Mouse (Mus musculus) cerebellum, postnatal 10 days (tissue): ENCODE data around the gene Rspry1.

ENCODE experiments used
- DNase-seq, 2 experiments: peaks; one replicate each; pipeline ENCODE4 v3.0.0; 2021; ENCODE audit warnings: mixed read lengths in 2 of 2

Rspry1 gene

GRCm38 (mm10) chr8:94694701-94695100 lies 93.0 kb downstream of the Rspry1 start:
- no peak for DNase-seq

GRCm38 (mm10) chr8:94695341-94695993 lies 93.7 kb downstream of the Rspry1 start:
- peak in 1 of 2 experiments; percentile 34 for DNase-seq

GRCm38 (mm10) chr8:94695994-94696384 lies 94.3 kb downstream of the Rspry1 start, which contains the start of gene Pllp:
Pllp (minus strand) TSS chr8:94696278.
- peak; percentile 66 to 71 for DNase-seq

GRCm38 (mm10) chr8:94696566-94696965 lies 94.8 kb downstream of the Rspry1 start:
- no peak for DNase-seq

GRCm38 (mm10) chr8:94697956-94698355 lies 96.2 kb downstream of the Rspry1 start:
- no peak for DNase-seq

- DNase-seq = peak in 1 of 2 experiments; percentile 48
These were observed 97.6 kb downstream of the Rspry1 start for GRCm38 (mm10) chr8:94699366-94699765.

GRCm38 (mm10) chr8:94700421-94700935 lies 98.7 kb downstream of the Rspry1 start:
- DNase-seq = no peak

GRCm38 (mm10) chr8:94702156-94702555 lies 100.4 kb downstream of the Rspry1 start:
- DNase-seq = no peak

- DNase-seq = peak; percentile 81 to 88
These were observed 101.4 kb downstream of the Rspry1 start for GRCm38 (mm10) chr8:94702844-94703813.

GRCm38 (mm10) chr8:94703972-94704668 lies 102.4 kb downstream of the Rspry1 start:
- peak; percentile 98 to 99 for DNase-seq

- no peak for DNase-seq
These were observed 102.9 kb downstream of the Rspry1 start for GRCm38 (mm10) chr8:94704669-94704984.

GRCm38 (mm10) chr8:94705581-94706245 lies 104.0 kb downstream of the Rspry1 start:
- no peak for DNase-seq

GRCm38 (mm10) chr8:94706732-94707395 lies 105.1 kb downstream of the Rspry1 start:
- no peak for DNase-seq
